8 mouse cellular contexts compared by ENCODE assay signal in the genomic region with DNA sequence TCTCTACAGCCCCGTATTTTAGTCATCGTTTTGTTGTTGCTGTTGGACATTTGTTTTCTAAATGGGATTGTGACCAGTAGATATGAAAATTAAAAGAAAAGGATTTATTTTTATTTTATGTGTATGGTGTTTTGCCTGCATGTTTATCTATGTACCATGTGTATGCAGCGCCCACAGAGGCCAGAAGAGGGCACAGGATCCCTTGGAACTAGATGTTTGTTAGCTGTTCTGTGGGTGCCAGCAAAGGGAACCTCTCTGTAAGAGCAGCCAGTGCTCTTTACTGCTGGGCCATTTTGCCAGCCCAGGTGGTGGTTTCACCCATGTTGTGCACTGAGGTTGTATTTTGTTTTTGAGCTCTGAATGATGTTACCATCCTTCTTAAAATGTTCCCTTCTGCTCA. TPM values are rescaled to one million over a fixed set of nuclear protein-coding genes. Genes with fewer than 3 reads are reported as not detected.
DNase-seq lines count a peak whose midpoint lies in the region; ATAC-seq and TF ChIP-seq lines count a peak whose summit lies in the region.

No protein-coding gene starts in this region.

- TF ChIP-seq CTCF in cerebellum, adult 2 months (IDR thresholded peaks at IDR 0.05; ENCODE audit: borderline replicate concordance, insufficient read depth, low read depth, low read length) = peak; percentile 57
- peak; percentile 18; the same call in 1 of the 2 replicates for TF ChIP-seq CTCF in testis, adult 2 months (IDR thresholded peaks at IDR 0.05; ENCODE audit: control insufficient read depth, insufficient read depth, insufficient replicate concordance, low read depth, low read length)

- no peaks in the 10 kb centered on the region; the same call in 1 of the 2 replicates for H3K4me1 ChIP-seq in cerebellum, adult 2 months (ENCODE audit: control insufficient read depth, insufficient read depth, low read length)
- peaks cover 7% of the 10 kb centered on the region for H3K4me1 ChIP-seq in testis, adult 2 months (ENCODE audit: control insufficient read depth, insufficient read depth, low read length)
- H3K4me1 ChIP-seq in embryonic facial prominence, embryonic 11.5 days (ENCODE audit: control insufficient read depth, insufficient read depth, low read length) = no peaks in the 10 kb centered on the region

- no peaks in the 10 kb centered on the region for H3K27me3 ChIP-seq in cerebellum, adult 2 months (ENCODE audit: control insufficient read depth, insufficient read depth, low read length)
- no peaks in the 10 kb centered on the region for H3K27me3 ChIP-seq in testis, adult 2 months (ENCODE audit: control insufficient read depth, insufficient read depth, low read length)
- no peaks in the 10 kb centered on the region for H3K27me3 ChIP-seq in embryonic facial prominence, embryonic 11.5 days (ENCODE audit: control insufficient read depth, insufficient read depth, low read length)

- H3K36me3 ChIP-seq in testis, adult 2 months (ENCODE audit: control insufficient read depth, insufficient read depth, low read length) = no peaks in the 10 kb centered on the region
- no peaks in the 10 kb centered on the region for H3K36me3 ChIP-seq in embryonic facial prominence, embryonic 11.5 days (replicated peaks; ENCODE audit: control insufficient read depth, insufficient read depth, low read depth, low read length)

- no peak for ATAC-seq in embryonic facial prominence, embryonic 11.5 days (replicated peaks; ENCODE audit: insufficient number of reproducible peaks, low FRiP score, low TSS enrichment, low read depth)

- H3K4me3 ChIP-seq in cerebellum, adult 2 months (replicated peaks; ENCODE audit: insufficient read depth, low read depth, low read length) = no peak overlapping the region
- H3K4me3 ChIP-seq in testis, adult 2 months (ENCODE audit: control insufficient read depth, low read depth, low read length) = no peak overlapping the region
- no peak overlapping the region for H3K4me3 ChIP-seq in embryonic facial prominence, embryonic 11.5 days (ENCODE audit: low read depth, low read length)

- no peak overlapping the region for H3K4me2 ChIP-seq in embryonic facial prominence, embryonic 11.5 days (ENCODE audit: low read depth, low read length)

- H3K9ac ChIP-seq in embryonic facial prominence, embryonic 11.5 days (replicated peaks; ENCODE audit: low read length) = no peak overlapping the region

- peak; percentile 17 to 23 for DNase-seq in cerebellum, adult 2 months
- DNase-seq in cerebellum, adult 11-12 months = no peak
- no peak for DNase-seq in testis, postnatal 14 days (ENCODE audit: low spot score)
- DNase-seq in embryonic facial prominence, embryonic 11.5 days (ENCODE audit: low spot score) = peak; percentile 62
- peak; percentile 70 for DNase-seq in layer of hippocampus, adult 11-12 months (ENCODE audit: low spot score)
- peak; percentile 66 for DNase-seq in lung, postnatal 14 days
- DNase-seq in testis, postnatal 10 days (ENCODE audit: low spot score) = peak; percentile 73

- no peak overlapping the region for H3K27ac ChIP-seq in cerebellum, adult 2 months (ENCODE audit: insufficient read depth, low read length)
- no peak overlapping the region for H3K27ac ChIP-seq in testis, adult 2 months (ENCODE audit: control insufficient read depth, insufficient read depth, low read depth, low read length)
- H3K27ac ChIP-seq in embryonic facial prominence, embryonic 11.5 days (replicated peaks; ENCODE audit: low read depth, low read length) = no peak overlapping the region

- 67% methylated on average over 3 of the region's 3 CpGs for WGBS in cerebellum, adult 2 months
- 64% methylated on average over 3 of the region's 3 CpGs for WGBS in embryonic facial prominence, embryonic 11.5 days

- TF ChIP-seq POLR2A in cerebellum, adult 2 months (IDR thresholded peaks at IDR 0.05; ENCODE audit: borderline replicate concordance, insufficient read depth, low read length) = no peak
- no peak for TF ChIP-seq POLR2A in testis, adult 2 months (IDR thresholded peaks at IDR 0.05; ENCODE audit: control insufficient read depth, low read depth, low read length)

- H3K9me3 ChIP-seq in embryonic facial prominence, embryonic 11.5 days (replicated peaks; ENCODE audit: control insufficient read depth, low read length) = no peaks in the 10 kb centered on the region

RNA-seq across cellular contexts. Expression of a gene that starts 33.9 kb away (rescaled TPM):
- polyA plus RNA-seq in cerebellum, adult 2 months (2012; rRNA removed) = 17.2 and 20.1 TPM in 2 replicates
- polyA plus RNA-seq in testis, adult 2 months (2012; rRNA removed) = 99.1 and 121 TPM in 2 replicates
- polyA plus RNA-seq in embryonic facial prominence, embryonic 11.5 days (2014; fragmentation: Nextera tagmentation; extraction: Ambion mirVana) = 6.8 and 7.3 TPM in 2 replicates

Comparison
In these comparisons a context has a peak if more than half of its experiments do, and no peak if none do; other contexts are left out.
1. DNase-seq: peak in cerebellum, adult 2 months (2 of 2), embryonic facial prominence, embryonic 11.5 days (single experiment), layer of hippocampus, adult 11-12 months (single experiment), lung, postnatal 14 days (single experiment) and testis, postnatal 10 days (single experiment); none in cerebellum, adult 11-12 months (single experiment) and testis, postnatal 14 days (single experiment).